Mouse (Mus musculus): Measurements from ENCODE around the gene Dyrk2. TPM values are rescaled to one million over a fixed set of nuclear protein-coding genes. Genes with fewer than 3 reads are reported as not detected.

The Dyrk2 gene
- polyA plus RNA-seq (2014; fragmentation: Nextera tagmentation; extraction: Ambion mirVana) = 10.7 and 11.3 TPM in 2 replicates

- peaks cover 14% of the 10 kb centered on the region for H3K4me1 ChIP-seq (ENCODE audit: control insufficient read depth, insufficient read depth, low read length)
- peak within 1 kb of the TSS; percentile 99 for H3K9ac ChIP-seq (ENCODE audit: low read length)
- peak within 1 kb of the TSS; percentile 87 for H3K4me3 ChIP-seq (ENCODE audit: low read depth, low read length)
- no peaks in the 10 kb centered on the region for H3K27me3 ChIP-seq (ENCODE audit: control insufficient read depth, insufficient read depth, low read length)
- H3K4me2 ChIP-seq (ENCODE audit: low read depth, severe bottlenecking) = peak within 1 kb of the TSS; percentile 89
- ATAC-seq (ENCODE audit: insufficient number of reproducible peaks, low FRiP score, low TSS enrichment, low read depth) = no peak
- no peaks in the 10 kb centered on the region for H3K36me3 ChIP-seq (ENCODE audit: control insufficient read depth, insufficient read depth, low read length)
- 8% methylated on average over 16 of the region's 16 CpGs for WGBS
- peak within 1 kb of the TSS; percentile 94 for H3K27ac ChIP-seq (replicated peaks; ENCODE audit: low read depth, low read length)
- peak; percentile 47 for DNase-seq (ENCODE audit: low spot score)
- H3K9me3 ChIP-seq (ENCODE audit: control insufficient read depth, low read length) = no peaks in the 10 kb centered on the region
These were observed at the start of gene Dyrk2 for GRCm38 (mm10) chr10:118870201-118870980. Gene Dyrk2 (minus strand): TSS chr10:118870209.

DNA sequence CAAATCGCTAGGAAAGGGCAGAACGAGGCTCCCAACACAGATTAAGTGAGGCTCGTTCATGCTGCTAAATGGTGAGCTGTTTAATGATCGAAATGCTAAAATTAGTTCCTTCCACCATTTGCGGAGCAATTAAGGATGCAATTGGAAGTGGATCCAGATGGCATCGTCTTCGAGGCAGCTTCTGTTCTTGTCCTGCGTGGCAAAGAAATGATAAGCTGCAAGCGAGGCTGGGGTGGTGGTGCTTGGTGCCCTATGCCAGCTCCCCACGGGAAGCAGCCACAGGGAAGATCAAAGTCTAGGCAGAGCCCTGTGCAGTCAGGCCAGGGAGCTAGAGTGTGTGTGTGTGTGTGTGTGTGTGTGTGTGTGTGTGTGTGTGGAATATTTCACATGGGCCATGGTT, 32.6 kb upstream of the Dyrk2 start:
- DNase-seq (ENCODE audit: low spot score) = no peak
- Histone ChIP-seq H3K4me3 (ENCODE audit: low read depth, low read length) (no peak overlapping the region), H3K27me3 (ENCODE audit: control insufficient read depth, insufficient read depth, low read length) (no peaks in the 10 kb centered on the region), H3K36me3 (ENCODE audit: control insufficient read depth, insufficient read depth, low read length) (no peaks in the 10 kb centered on the region), H3K4me2 (ENCODE audit: low read depth, severe bottlenecking) (no peak overlapping the region), H3K9ac (ENCODE audit: low read length) (no peak overlapping the region), H3K27ac (replicated peaks; ENCODE audit: low read depth, low read length) (no peak overlapping the region), H3K9me3 (ENCODE audit: control insufficient read depth, low read length) (no peaks in the 10 kb centered on the region), H3K4me1 (ENCODE audit: control insufficient read depth, insufficient read depth, low read length) (no peaks in the 10 kb centered on the region)
- ATAC-seq (ENCODE audit: insufficient number of reproducible peaks, low FRiP score, low TSS enrichment, low read depth) = no peak
- WGBS = 28% methylated on average over 10 of the region's 10 CpGs

DNA sequence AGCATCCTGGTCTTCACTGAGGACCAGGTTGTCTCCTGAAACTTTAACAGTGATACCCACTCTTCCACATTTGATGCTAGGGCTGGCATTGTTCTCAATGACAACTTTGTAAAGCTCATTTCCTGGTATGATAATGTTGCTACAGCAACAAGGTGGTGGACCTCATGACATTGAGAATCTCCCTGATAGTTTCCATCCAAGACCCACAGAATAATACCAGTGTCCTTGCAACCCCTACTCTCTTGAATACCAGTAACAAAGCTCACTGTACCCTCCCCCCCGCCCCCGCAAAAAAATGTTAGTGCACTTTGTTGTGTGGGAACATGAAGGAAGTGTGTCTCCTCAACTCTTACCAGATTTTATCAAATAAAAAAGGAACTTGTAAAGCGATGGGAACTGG, 23.6 kb upstream of the Dyrk2 start:
- Histone ChIP-seq H3K9ac (ENCODE audit: low read length) (no peak overlapping the region), H3K4me3 (ENCODE audit: low read depth, low read length) (no peak overlapping the region), H3K27ac (replicated peaks; ENCODE audit: low read depth, low read length) (no peak overlapping the region), H3K4me2 (ENCODE audit: low read depth, severe bottlenecking) (no peak overlapping the region), H3K4me1 (ENCODE audit: control insufficient read depth, insufficient read depth, low read length) (no peaks in the 10 kb centered on the region), H3K9me3 (ENCODE audit: control insufficient read depth, low read length) (no peaks in the 10 kb centered on the region), H3K36me3 (ENCODE audit: control insufficient read depth, insufficient read depth, low read length) (no peaks in the 10 kb centered on the region), H3K27me3 (ENCODE audit: control insufficient read depth, insufficient read depth, low read length) (no peaks in the 10 kb centered on the region)
- no peak for ATAC-seq (ENCODE audit: insufficient number of reproducible peaks, low FRiP score, low TSS enrichment, low read depth)
- DNase-seq (ENCODE audit: low spot score) = no peak
- WGBS = 86% methylated on average over 3 of the region's 3 CpGs

GRCm38 (mm10) chr10:118884126-118884525, 14.1 kb upstream of the Dyrk2 start:
- Histone ChIP-seq H3K36me3 (ENCODE audit: control insufficient read depth, insufficient read depth, low read length) (no peaks in the 10 kb centered on the region), H3K4me3 (ENCODE audit: low read depth, low read length) (no peak overlapping the region), H3K9me3 (ENCODE audit: control insufficient read depth, low read length) (no peaks in the 10 kb centered on the region), H3K9ac (ENCODE audit: low read length) (no peak overlapping the region), H3K4me1 (ENCODE audit: control insufficient read depth, insufficient read depth, low read length) (no peaks in the 10 kb centered on the region), H3K27me3 (ENCODE audit: control insufficient read depth, insufficient read depth, low read length) (no peaks in the 10 kb centered on the region), H3K27ac (replicated peaks; ENCODE audit: low read depth, low read length) (no peak overlapping the region), H3K4me2 (ENCODE audit: low read depth, severe bottlenecking) (no peak overlapping the region)
- no peak for DNase-seq (ENCODE audit: low spot score)
- 87% methylated on average over 2 of the region's 2 CpGs for WGBS
- no peak for ATAC-seq (ENCODE audit: insufficient number of reproducible peaks, low FRiP score, low TSS enrichment, low read depth)

DNA sequence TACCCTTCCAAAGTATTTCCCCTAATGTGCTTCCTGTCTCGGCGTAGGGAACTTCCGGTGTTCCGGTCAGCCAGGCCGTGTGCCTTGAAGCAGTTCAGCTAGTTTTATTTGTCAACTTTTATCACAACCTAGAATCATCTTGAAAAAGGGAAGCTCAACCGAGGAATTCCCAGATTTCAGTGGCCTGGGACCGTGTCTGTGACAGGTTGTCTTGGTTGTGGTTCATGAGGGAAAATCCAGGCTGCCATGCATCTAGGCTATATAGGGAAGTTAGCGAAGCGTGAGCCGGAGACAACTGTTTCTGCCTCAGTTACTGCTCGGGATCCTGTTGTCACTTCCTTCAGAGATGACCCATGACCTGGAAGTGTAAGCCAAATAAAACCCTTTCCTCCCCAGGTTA, 13.3 kb upstream of the Dyrk2 start:
- ATAC-seq (ENCODE audit: insufficient number of reproducible peaks, low FRiP score, low TSS enrichment, low read depth) (no peak), DNase-seq (ENCODE audit: low spot score) (no peak)
- no peak overlapping the region for H3K9ac ChIP-seq (ENCODE audit: low read length)
- H3K27ac ChIP-seq (replicated peaks; ENCODE audit: low read depth, low read length) = no peak overlapping the region
- no peaks in the 10 kb centered on the region for H3K36me3 ChIP-seq (ENCODE audit: control insufficient read depth, insufficient read depth, low read length)
- H3K4me3 ChIP-seq (ENCODE audit: low read depth, low read length) = no peak overlapping the region
- H3K9me3 ChIP-seq (ENCODE audit: control insufficient read depth, low read length) = no peaks in the 10 kb centered on the region
- H3K4me2 ChIP-seq (ENCODE audit: low read depth, severe bottlenecking) = no peak overlapping the region
- WGBS = 87% methylated on average over 11 of the region's 11 CpGs
- no peaks in the 10 kb centered on the region for H3K27me3 ChIP-seq (ENCODE audit: control insufficient read depth, insufficient read depth, low read length)
- H3K4me1 ChIP-seq (ENCODE audit: control insufficient read depth, insufficient read depth, low read length) = no peaks in the 10 kb centered on the region

GRCm38 (mm10) chr10:118882258-118882885, 12.4 kb upstream of the Dyrk2 start:
- Histone ChIP-seq H3K4me2 (ENCODE audit: low read depth, severe bottlenecking) (no peak overlapping the region), H3K27ac (replicated peaks; ENCODE audit: low read depth, low read length) (no peak overlapping the region), H3K4me1 (ENCODE audit: control insufficient read depth, insufficient read depth, low read length) (no peaks in the 10 kb centered on the region), H3K27me3 (ENCODE audit: control insufficient read depth, insufficient read depth, low read length) (no peaks in the 10 kb centered on the region), H3K36me3 (ENCODE audit: control insufficient read depth, insufficient read depth, low read length) (no peaks in the 10 kb centered on the region), H3K4me3 (ENCODE audit: low read depth, low read length) (no peak overlapping the region), H3K9me3 (ENCODE audit: control insufficient read depth, low read length) (no peaks in the 10 kb centered on the region), H3K9ac (ENCODE audit: low read length) (no peak overlapping the region)
- ATAC-seq (ENCODE audit: insufficient number of reproducible peaks, low FRiP score, low TSS enrichment, low read depth) = no peak
- 86% methylated on average over 12 of the region's 12 CpGs for WGBS
- DNase-seq (ENCODE audit: low spot score) = no peak

DNA sequence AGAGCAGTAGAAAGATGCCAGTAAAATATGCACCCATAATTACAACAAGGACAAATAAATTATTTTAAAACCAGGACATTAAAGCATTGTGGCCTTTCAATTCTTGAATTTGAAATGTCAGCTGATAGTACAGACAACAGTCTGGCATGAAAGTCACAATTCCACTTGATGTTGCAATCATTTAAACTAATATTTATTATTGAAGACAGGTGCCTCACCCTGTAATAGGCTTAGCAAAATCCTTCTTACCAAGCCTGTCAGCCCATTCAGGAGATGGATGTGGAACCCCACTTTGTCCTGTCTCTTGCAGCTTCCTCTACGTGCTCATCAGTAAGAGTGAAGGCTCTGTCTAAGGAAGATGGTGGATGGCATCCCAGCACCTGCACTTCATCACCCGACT, 10.8 kb upstream of the Dyrk2 start:
- H3K27ac ChIP-seq (replicated peaks; ENCODE audit: low read depth, low read length) = no peak overlapping the region
- H3K27me3 ChIP-seq (ENCODE audit: control insufficient read depth, insufficient read depth, low read length) = no peaks in the 10 kb centered on the region
- no peak for DNase-seq (ENCODE audit: low spot score)
- no peak for ATAC-seq (ENCODE audit: insufficient number of reproducible peaks, low FRiP score, low TSS enrichment, low read depth)
- WGBS = 78% methylated on average over 2 of the region's 2 CpGs
- no peak overlapping the region for H3K4me3 ChIP-seq (ENCODE audit: low read depth, low read length)
- no peaks in the 10 kb centered on the region for H3K9me3 ChIP-seq (ENCODE audit: control insufficient read depth, low read length)
- H3K9ac ChIP-seq (ENCODE audit: low read length) = no peak overlapping the region
- no peak overlapping the region for H3K4me2 ChIP-seq (ENCODE audit: low read depth, severe bottlenecking)
- no peaks in the 10 kb centered on the region for H3K36me3 ChIP-seq (ENCODE audit: control insufficient read depth, insufficient read depth, low read length)
- no peaks in the 10 kb centered on the region for H3K4me1 ChIP-seq (ENCODE audit: control insufficient read depth, insufficient read depth, low read length)

GRCm38 (mm10) chr10:118872196-118872595, 2.2 kb upstream of the Dyrk2 start:
- DNase-seq (ENCODE audit: low spot score) (no peak), ATAC-seq (ENCODE audit: insufficient number of reproducible peaks, low FRiP score, low TSS enrichment, low read depth) (no peak)
- Histone ChIP-seq H3K36me3 (ENCODE audit: control insufficient read depth, insufficient read depth, low read length) (no peaks in the 10 kb centered on the region), H3K4me1 (ENCODE audit: control insufficient read depth, insufficient read depth, low read length) (peaks cover 4% of the 10 kb centered on the region), H3K27me3 (ENCODE audit: control insufficient read depth, insufficient read depth, low read length) (no peaks in the 10 kb centered on the region), H3K9ac (ENCODE audit: low read length) (no peak overlapping the region), H3K4me2 (ENCODE audit: low read depth, severe bottlenecking) (no peak overlapping the region), H3K9me3 (ENCODE audit: control insufficient read depth, low read length) (no peaks in the 10 kb centered on the region), H3K27ac (replicated peaks; ENCODE audit: low read depth, low read length) (no peak overlapping the region), H3K4me3 (ENCODE audit: low read depth, low read length) (no peak overlapping the region)
- WGBS = 92% methylated on average over 2 of the region's 2 CpGs

Measured in limb, embryonic 11.5 days (tissue).